Comparison of ENCODE assay signal across 15 mouse cellular contexts in genomic region chr2:128240054-128240453, GRCm38 (mm10).
A peak's percentile ranks its signal among the peaks of the same experiment; 100 is the strongest.
DNase-seq lines count a peak whose midpoint lies in the region; ATAC-seq and TF ChIP-seq lines count a peak whose summit lies in the region.
"Had no signal": no experiment of that assay in that cellular context is flagged by ENCODE, and none has a peak within 500 bp of the region (broad histone marks: within the 10 kb centered on the region; RNA-seq: fewer than 3 reads in every experiment).

No protein-coding gene starts in this region.

- ATAC-seq in hindbrain, embryonic 14.5 days (ENCODE audit: low FRiP score) = no peak
- no peak for ATAC-seq in lung, postnatal 0 days
- peak; percentile 74 for ATAC-seq in intestine, embryonic 15.5 days
- peak; percentile 38; the same call in 1 of the 2 replicates for ATAC-seq in stomach, embryonic 16.5 days (ENCODE audit: insufficient read depth, low FRiP score)
- ATAC-seq: hindbrain, embryonic 16.5 days; liver, embryonic 12.5 days had no signal

- H3K27ac ChIP-seq in hindbrain, embryonic 10.5 days = peak overlapping the region; percentile 89
- no peak overlapping the region for H3K27ac ChIP-seq in hindbrain, embryonic 14.5 days
- peak overlapping the region; percentile 44 for H3K27ac ChIP-seq in lung, postnatal 0 days (ENCODE audit: low read length)
- H3K27ac ChIP-seq in intestine, embryonic 15.5 days = peak overlapping the region; percentile 77
- peak overlapping the region; percentile 78 for H3K27ac ChIP-seq in stomach, embryonic 16.5 days (ENCODE audit: low read length)
- H3K27ac ChIP-seq: limb, embryonic 12.5 days; liver, embryonic 12.5 days; neural tube, embryonic 12.5 days had no signal

- no peaks in the 10 kb centered on the region for H3K36me3 ChIP-seq in hindbrain, embryonic 10.5 days
- no peaks in the 10 kb centered on the region for H3K36me3 ChIP-seq in hindbrain, embryonic 14.5 days (replicated peaks; ENCODE audit: control insufficient read depth, insufficient read depth)
- no peaks in the 10 kb centered on the region for H3K36me3 ChIP-seq in lung, postnatal 0 days (ENCODE audit: insufficient read depth, low read length)
- no peaks in the 10 kb centered on the region for H3K36me3 ChIP-seq in intestine, embryonic 15.5 days
- no peaks in the 10 kb centered on the region for H3K36me3 ChIP-seq in stomach, embryonic 16.5 days (ENCODE audit: control insufficient read depth, insufficient read depth, low read length)
- H3K36me3 ChIP-seq: limb, embryonic 12.5 days; liver, embryonic 12.5 days; neural tube, embryonic 12.5 days had no signal

- TF ChIP-seq CTCF in lung, postnatal 0 days (IDR thresholded peaks at IDR 0.05) = no peak

- DNase-seq in hindbrain, embryonic 10.5 days (ENCODE audit: low spot score) = no peak
- DNase-seq in hindbrain, embryonic 14.5 days (ENCODE audit: low spot score) = no peak
- DNase-seq in lung, postnatal 0 days (ENCODE audit: low spot score) = no peak
- no peak for DNase-seq in lung, postnatal 10 days
- DNase-seq in right cerebral cortex, postnatal 4 days = no peak
- no peak for DNase-seq in right cerebral cortex, postnatal 14 days
- DNase-seq: cerebellum, adult 9-11 months; thymus, adult 2 months had no signal

- H3K4me3 ChIP-seq in hindbrain, embryonic 10.5 days = no peak overlapping the region
- no peak overlapping the region for H3K4me3 ChIP-seq in hindbrain, embryonic 14.5 days (replicated peaks; ENCODE audit: low read length)
- no peak overlapping the region for H3K4me3 ChIP-seq in lung, postnatal 0 days (ENCODE audit: low read depth, low read length)
- no peak overlapping the region for H3K4me3 ChIP-seq in intestine, embryonic 15.5 days (replicated peaks)
- no peak overlapping the region for H3K4me3 ChIP-seq in stomach, embryonic 16.5 days (replicated peaks; ENCODE audit: low read length)
- H3K4me3 ChIP-seq: limb, embryonic 12.5 days; liver, embryonic 12.5 days; neural tube, embryonic 12.5 days had no signal

- H3K4me1 ChIP-seq in hindbrain, embryonic 10.5 days (replicated peaks) = peaks cover 21% of the 10 kb centered on the region
- H3K4me1 ChIP-seq in hindbrain, embryonic 14.5 days (replicated peaks; ENCODE audit: control insufficient read depth, insufficient read depth, low read length) = peaks cover 9% of the 10 kb centered on the region
- H3K4me1 ChIP-seq in lung, postnatal 0 days (ENCODE audit: insufficient read depth, low read depth, low read length) = peaks cover 3% of the 10 kb centered on the region; the same call in 1 of the 2 replicates
- peaks cover 5% of the 10 kb centered on the region; the same call in 1 of the 2 replicates for H3K4me1 ChIP-seq in intestine, embryonic 15.5 days (replicated peaks)
- peaks cover 11% of the 10 kb centered on the region; the same call in 1 of the 2 replicates for H3K4me1 ChIP-seq in stomach, embryonic 16.5 days (ENCODE audit: control insufficient read depth, insufficient read depth, low read length)

- no peak overlapping the region for H3K4me2 ChIP-seq in hindbrain, embryonic 14.5 days (replicated peaks)
- no peak overlapping the region for H3K4me2 ChIP-seq in lung, postnatal 0 days (replicated peaks; ENCODE audit: low read depth, low read length)
- peak overlapping the region; percentile 38 for H3K4me2 ChIP-seq in intestine, embryonic 15.5 days (replicated peaks)
- H3K4me2 ChIP-seq in stomach, embryonic 16.5 days (ENCODE audit: low read depth, low read length) = peak overlapping the region; percentile 30; the same call in 1 of the 2 replicates
- H3K4me2 ChIP-seq: limb, embryonic 12.5 days; liver, embryonic 12.5 days; neural tube, embryonic 12.5 days had no signal

- 57% methylated on average over 4 of the region's 4 CpGs for WGBS in hindbrain, embryonic 10.5 days
- WGBS in hindbrain, embryonic 14.5 days = 64% methylated on average over 4 of the region's 4 CpGs
- 50% methylated on average over 4 of the region's 4 CpGs for WGBS in lung, postnatal 0 days
- 45% methylated on average over 4 of the region's 4 CpGs for WGBS in intestine, embryonic 15.5 days
- WGBS in stomach, embryonic 16.5 days = 44% methylated on average over 4 of the region's 4 CpGs

- no peak for TF ChIP-seq EP300 in lung, postnatal 0 days (IDR thresholded peaks at IDR 0.05)

- H3K9me3 ChIP-seq in hindbrain, embryonic 10.5 days = no peaks in the 10 kb centered on the region
- no peaks in the 10 kb centered on the region for H3K9me3 ChIP-seq in hindbrain, embryonic 14.5 days (ENCODE audit: control insufficient read depth, low read length)
- H3K9me3 ChIP-seq in lung, postnatal 0 days (ENCODE audit: low read length) = no peaks in the 10 kb centered on the region
- H3K9me3 ChIP-seq in intestine, embryonic 15.5 days = no peaks in the 10 kb centered on the region
- no peaks in the 10 kb centered on the region for H3K9me3 ChIP-seq in stomach, embryonic 16.5 days (replicated peaks; ENCODE audit: control insufficient read depth, low read length)
- H3K9me3 ChIP-seq: limb, embryonic 12.5 days; liver, embryonic 12.5 days; neural tube, embryonic 12.5 days had no signal

- no peak overlapping the region for H3K9ac ChIP-seq in hindbrain, embryonic 14.5 days
- no peak overlapping the region for H3K9ac ChIP-seq in lung, postnatal 0 days (replicated peaks; ENCODE audit: low read depth)
- no peak overlapping the region for H3K9ac ChIP-seq in intestine, embryonic 15.5 days
- peak overlapping the region; percentile 24; the same call in 1 of the 2 replicates for H3K9ac ChIP-seq in stomach, embryonic 16.5 days (ENCODE audit: low read length)
- H3K9ac ChIP-seq: limb, embryonic 12.5 days; liver, embryonic 12.5 days; neural tube, embryonic 12.5 days had no signal

- 0 out of 2 replicates have a peak, but pooled peaks cover 2% of the 10 kb centered on the region for H3K27me3 ChIP-seq in hindbrain, embryonic 10.5 days (ENCODE audit: insufficient read depth, poor library complexity, severe bottlenecking)
- H3K27me3 ChIP-seq in hindbrain, embryonic 14.5 days (ENCODE audit: control insufficient read depth, insufficient read depth, low read length) = no peaks in the 10 kb centered on the region
- no peaks in the 10 kb centered on the region for H3K27me3 ChIP-seq in lung, postnatal 0 days (replicated peaks; ENCODE audit: insufficient read depth, low read length)
- no peaks in the 10 kb centered on the region for H3K27me3 ChIP-seq in intestine, embryonic 15.5 days (replicated peaks)
- no peaks in the 10 kb centered on the region for H3K27me3 ChIP-seq in stomach, embryonic 16.5 days (ENCODE audit: control insufficient read depth, insufficient read depth, low read length)
- H3K27me3 ChIP-seq: CH12.LX; limb, embryonic 12.5 days; liver, embryonic 12.5 days; neural tube, embryonic 12.5 days had no signal

Comparison
In these comparisons a context has a peak if more than half of its experiments do, and no peak if none do; other contexts are left out.
1. ATAC-seq: peak in intestine, embryonic 15.5 days (single experiment) and stomach, embryonic 16.5 days (single experiment); none in hindbrain, embryonic 14.5 days (single experiment) and lung, postnatal 0 days (single experiment).
2. H3K4me2 ChIP-seq: peak in intestine, embryonic 15.5 days (single experiment) and stomach, embryonic 16.5 days (single experiment); none in hindbrain, embryonic 14.5 days (single experiment) and lung, postnatal 0 days (single experiment).